Mouse (Mus musculus) CH12.LX (cell line): ENCODE data around the gene Cox14. TPM values are rescaled to one million over a fixed set of nuclear protein-coding genes. Genes with fewer than 3 reads are reported as not detected.

Experiments used
- DNase-seq: peaks from one replicate; pipeline ENCODE4 v3.0.0-alpha.2; 2013; ENCODE audit errors: extremely low read depth
- H3K27ac ChIP-seq: 2 replicates; pipeline ENCODE4 v1.5.1; 2012; ENCODE audit warnings: low read depth, mild to moderate bottlenecking, control low read depth, moderate library complexity; ENCODE audit not compliant: insufficient read depth
- H3K27me3 ChIP-seq: replicated peaks from 2 replicates; pipeline ENCODE3; 2012; ENCODE audit warnings: inconsistent platforms
- H3K36me3 ChIP-seq, 2 experiments: replicated peaks in 1 of 2; 2 replicates each; pipeline versions ENCODE3 to v1.6.1; 2012; ENCODE audit warnings: inconsistent platforms in 1 of 2, low read length in 1 of 2, mild to moderate bottlenecking in 1 of 2, mixed read lengths in 1 of 2, moderate library complexity in 1 of 2; ENCODE audit not compliant: control insufficient read depth in 1 of 2, insufficient read depth in 1 of 2
- H3K4me1 ChIP-seq, 2 experiments: 2 replicates each; pipeline ENCODE4 v1.6.1; 2012; ENCODE audit warnings: inconsistent platforms in 1 of 2, moderate library complexity in 1 of 2; ENCODE audit not compliant: insufficient read depth in 2 of 2, control insufficient read depth in 1 of 2
- H3K4me2 ChIP-seq: 2 replicates; pipeline ENCODE4 v1.6.1; 2012; ENCODE audit warnings: low read depth, mild to moderate bottlenecking, control low read depth; ENCODE audit not compliant: poor library complexity, insufficient read depth, severe bottlenecking
- H3K4me3 ChIP-seq, 3 experiments: fragments of 150-350 bp in 1 of 3; sonication (generic) in 1 of 3; replicated peaks in 1 of 3; 2 replicates each; pipeline versions ENCODE3 to v1.5.1; 2011 to 2012; ENCODE audit warnings: low read depth in 2 of 3, low read length in 2 of 3, mild to moderate bottlenecking in 2 of 3, moderate library complexity in 2 of 3, control low read depth in 1 of 3, improper control_type of control experiment in 1 of 3, inconsistent platforms in 1 of 3, mixed read lengths in 1 of 3; ENCODE audit not compliant: poor library complexity in 1 of 3
- H3K79me2 ChIP-seq: replicated peaks from 2 replicates; pipeline ENCODE4 v1.6.1; 2012; ENCODE audit warnings: mild to moderate bottlenecking, moderate library complexity; ENCODE audit not compliant: control insufficient read depth, poor library complexity, insufficient read depth, severe bottlenecking; ENCODE audit errors: extremely low read depth
- H3K9ac ChIP-seq: 2 replicates; pipeline ENCODE4 v1.6.1; 2012; ENCODE audit warnings: low read depth, mild to moderate bottlenecking, control low read depth, moderate library complexity; ENCODE audit not compliant: insufficient read depth
- H3K9me3 ChIP-seq: replicated peaks from 2 replicates; pipeline ENCODE3; 2012; ENCODE audit warnings: low read length, inconsistent platforms, mixed read lengths
- BHLHE40 ChIP-seq: IDR thresholded peaks from 2 replicates; pipeline ENCODE4 v1.6.1; 2011; ENCODE audit warnings: mild to moderate bottlenecking, low read depth, low read length, improper control_type of control experiment
- CHD1 ChIP-seq: IDR thresholded peaks from 2 replicates; pipeline ENCODE4 v1.6.1; 2012; ENCODE audit warnings: low read depth, low read length, improper control_type of control experiment, inconsistent platforms
- CHD2 ChIP-seq: IDR thresholded peaks from 2 replicates; pipeline ENCODE4 v1.6.1; 2011; ENCODE audit warnings: low read length, improper control_type of control experiment
- EP300 ChIP-seq: IDR thresholded peaks from 2 replicates; pipeline ENCODE4 v1.6.1; 2011; ENCODE audit warnings: low read length, improper control_type of control experiment
- ETS1 ChIP-seq: conservative IDR thresholded peaks from 2 replicates; pipeline ENCODE4 v1.6.1; 2012; ENCODE audit warnings: low read depth, mild to moderate bottlenecking, inconsistent platforms, low read length, improper control_type of control experiment, moderate library complexity
- JUN ChIP-seq: IDR thresholded peaks from 2 replicates; pipeline ENCODE4 v1.6.1; 2011; ENCODE audit warnings: low read depth, mild to moderate bottlenecking, low read length, improper control_type of control experiment, moderate library complexity; ENCODE audit not compliant: insufficient read depth
- JUND ChIP-seq: conservative IDR thresholded peaks from 2 replicates; pipeline ENCODE4 v1.6.1; 2011; ENCODE audit warnings: low read depth, low read length, improper control_type of control experiment
- MAFK ChIP-seq: IDR thresholded peaks from 2 replicates; pipeline ENCODE4 v1.6.1; 2011; ENCODE audit warnings: low read length, improper control_type of control experiment; ENCODE audit not compliant: insufficient replicate concordance
- MAX ChIP-seq: IDR thresholded peaks from 2 replicates; pipeline ENCODE4 v1.6.1; 2011; ENCODE audit warnings: low read length, improper control_type of control experiment
- MAZ ChIP-seq: IDR thresholded peaks from 2 replicates; pipeline ENCODE4 v1.6.1; 2012; ENCODE audit warnings: low read depth, mild to moderate bottlenecking, inconsistent platforms, low read length, improper control_type of control experiment, moderate library complexity
- MEF2A ChIP-seq: IDR thresholded peaks from 2 replicates; pipeline ENCODE4 v1.6.1; 2014; ENCODE audit warnings: low read depth, mild to moderate bottlenecking, inconsistent platforms, low read length, improper control_type of control experiment, borderline replicate concordance
- MYC ChIP-seq: IDR thresholded peaks from 2 replicates; pipeline ENCODE4 v1.6.1; 2011; ENCODE audit warnings: low read depth, mild to moderate bottlenecking, improper control_type of control experiment, low read length
- PAX5 ChIP-seq: IDR thresholded peaks from 2 replicates; pipeline ENCODE4 v1.6.1; 2012; ENCODE audit warnings: low read length, inconsistent platforms, mixed read lengths
- SIN3A ChIP-seq: IDR thresholded peaks from 2 replicates; pipeline ENCODE4 v1.6.1; 2012; ENCODE audit warnings: low read length, improper control_type of control experiment, inconsistent platforms
- TBP ChIP-seq: conservative IDR thresholded peaks from 2 replicates; pipeline ENCODE4 v1.6.1; 2011; ENCODE audit warnings: low read depth, low read length, improper control_type of control experiment
- UBTF ChIP-seq: IDR thresholded peaks from 2 replicates; pipeline ENCODE4 v1.6.1; 2012; ENCODE audit warnings: low read depth, mild to moderate bottlenecking, inconsistent platforms, low read length, improper control_type of control experiment, moderate library complexity
- USF2 ChIP-seq: conservative IDR thresholded peaks from 2 replicates; pipeline ENCODE4 v1.6.1; 2011; ENCODE audit warnings: low read depth, low read length, improper control_type of control experiment
- ZC3H11A ChIP-seq: IDR thresholded peaks from 2 replicates; pipeline ENCODE4 v1.6.1; 2012; ENCODE audit warnings: low read depth, mild to moderate bottlenecking, inconsistent platforms, low read length, improper control_type of control experiment
- ZMIZ1 ChIP-seq: IDR thresholded peaks from 2 replicates; pipeline ENCODE4 v1.6.1; 2012; ENCODE audit warnings: low read depth, mild to moderate bottlenecking, inconsistent platforms, low read length, improper control_type of control experiment
- ZNF384 ChIP-seq: IDR thresholded peaks from 2 replicates; pipeline ENCODE4 v1.6.1; 2012; ENCODE audit warnings: low read depth, low read length, improper control_type of control experiment, inconsistent platforms
- dilution Hi-C: fragments of 300-500 bp; cut with MboI; formaldehyde crosslinking; loops from 2 replicates; pipeline ENCODE4 v1.14.3; 2020; ENCODE audit warnings: low sequenced_read_pairs; ENCODE audit not compliant: extremely low pct_unique_long_range_greater_than_20kb, extremely low pct_ligation_motif_present
- in situ Hi-C: fragments of 300-500 bp; cut with MboI; formaldehyde crosslinking; loops from 3 replicates; pipeline ENCODE4 v1.14.3; 2019; ENCODE audit warnings: low sequenced_read_pairs, low pct_ligation_motif_present, low pct_unique_long_range_greater_than_20kb, mixed read lengths
- polyA plus RNA-seq: library from polyadenylated mRNA; unstranded; fragments of >175 nt; gene quantifications from 2 replicates; pipeline ENCODE4 v1.2.1, GENCODE M21; 2012; ENCODE audit warnings: low read depth; ENCODE audit not compliant: insufficient read length
- total RNA-seq, 2 experiments: library from RNA; depleted of rRNA; stranded (reverse); fragments of 300-350 nt in 1 of 2; fragments of >200 nt in 1 of 2; gene quantifications; 2 replicates each; pipeline ENCODE4 v1.2.3; 2012 to 2014

Cox14 gene
- total and polyA plus RNA-seq, 3 experiments: 98.8 to 140 (median 119) TPM

GRCm38 (mm10) chr15:99701999-99702900 is 23.2 kb upstream of the Cox14 start, which contains the start of gene Smarcd1 (continued):
- TF ChIP-seq MYC (peak; percentile 61; the same call in 1 of the 2 replicates), MAX (peak; percentile 44; the same call in 1 of the 2 replicates), MEF2A (no peak), SIN3A (no peak; the same call in 1 of the 2 replicates), ETS1 (no peak), BHLHE40 (peak; percentile 21; the same call in 1 of the 2 replicates), JUN (no peak), CHD1 (no peak), MAZ (peak; percentile 55; the same call in 1 of the 2 replicates), UBTF (peak; percentile 64; the same call in 1 of the 2 replicates), CHD2 (peak; percentile 39; the same call in 1 of the 2 replicates), USF2 (no peak), TBP (no peak), PAX5 (no peak), EP300 (no peak), ZC3H11A (no peak), JUND (no peak), ZNF384 (no peak), ZMIZ1 (no peak), MAFK (no peak)

- Histone ChIP-seq H3K4me2 (peak overlapping the region; percentile 80; the same call in 1 of the 2 replicates), H3K79me2 (no peaks in the 10 kb centered on the region; the same call in 1 of the 2 replicates), H3K4me3 (peak overlapping the region in 1 of 3 experiments; percentile 64), H3K36me3 (peaks cover 27 to 43% of the 10 kb centered on the region in 2 experiments), H3K27me3 (peaks cover 2% of the 10 kb centered on the region), H3K4me1 (peaks cover 15 to 27% of the 10 kb centered on the region in 2 experiments), H3K27ac (no peak overlapping the region), H3K9ac (no peak overlapping the region), H3K9me3 (no peaks in the 10 kb centered on the region)
- dilution Hi-C loops: no loop called here
- in situ Hi-C loops: no loop called here
- no peak for TF ChIP-seq MEF2A
- DNase-seq: no peak
Observed at GRCm38 (mm10) chr15:99703104-99703503, 22.3 kb upstream of the Cox14 start.
